Mouse (Mus musculus) bone marrow macrophage, adult 2 months (primary cell): ENCODE data around the gene Cdh12.

Source experiments
- CTCF ChIP-seq: IDR thresholded peaks from 2 replicates; pipeline ENCODE4 v1.5.1; 2012; ENCODE audit warnings: low read depth, mild to moderate bottlenecking, low read length, moderate library complexity
- POLR2A ChIP-seq: IDR thresholded peaks from 2 replicates; pipeline ENCODE4 v1.6.1; 2012; ENCODE audit warnings: mild to moderate bottlenecking, low read depth, low read length, borderline replicate concordance

GRCm38 (mm10) chr15:20582567-20583075 lies 133.6 kb downstream of the Cdh12 start:
- TF ChIP-seq CTCF (no peak), POLR2A (no peak)
